ENCODE assay signal across 8 mouse cellular contexts in the genomic region with DNA sequence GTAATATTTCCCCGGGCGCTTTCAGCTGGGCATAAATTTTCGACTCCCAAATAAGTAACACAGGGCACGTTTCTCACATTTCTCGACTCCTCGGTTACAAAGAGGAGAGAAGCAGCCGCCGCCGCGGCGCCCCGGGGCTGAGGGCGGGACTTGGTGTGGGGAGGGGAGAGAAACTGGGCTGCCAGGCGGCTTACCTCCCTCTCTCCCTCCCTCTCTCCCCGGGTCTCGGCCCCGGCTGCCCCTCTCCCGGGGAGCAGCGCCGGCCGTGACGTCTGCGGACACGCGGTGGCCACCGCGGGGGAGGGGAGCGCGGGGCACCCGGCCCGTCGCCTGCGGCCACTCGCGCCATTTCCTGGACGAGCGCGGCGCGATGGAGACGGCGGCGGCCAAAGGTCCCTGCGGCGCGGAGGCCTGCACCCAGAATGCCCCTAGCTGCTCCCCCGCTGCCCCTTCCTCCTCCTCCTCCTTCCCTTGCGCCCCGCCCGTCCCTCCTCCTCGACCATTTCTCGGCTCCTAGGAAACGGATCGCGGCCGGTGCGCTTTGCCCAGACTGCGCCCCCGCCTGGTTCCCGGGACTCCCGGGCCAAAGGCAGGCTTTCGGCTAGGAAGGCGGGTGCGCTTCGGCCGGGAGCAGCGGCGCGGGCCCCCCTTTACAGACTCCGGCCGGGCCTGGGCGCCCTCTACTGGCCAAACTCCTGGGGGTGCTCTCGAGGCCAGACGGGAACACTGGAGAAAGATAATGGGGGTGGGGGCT. TPM values are rescaled to one million over a fixed set of nuclear protein-coding genes. Genes with fewer than 3 reads are reported as not detected.
DNase-seq lines count a peak whose midpoint lies in the region; ATAC-seq and TF ChIP-seq lines count a peak whose summit lies in the region.

No protein-coding gene starts in this region.

- no peaks in the 10 kb centered on the region for H3K9me3 ChIP-seq in forebrain, embryonic 12.5 days
- H3K9me3 ChIP-seq in heart, embryonic 16.5 days (replicated peaks; ENCODE audit: control insufficient read depth, low read length): no peaks in the 10 kb centered on the region
- no peaks in the 10 kb centered on the region for H3K9me3 ChIP-seq in liver, embryonic 14.5 days (ENCODE audit: control insufficient read depth, low read length)
- no peaks in the 10 kb centered on the region for H3K9me3 ChIP-seq in neural tube, embryonic 14.5 days (ENCODE audit: control insufficient read depth, low read length)

- H3K27ac ChIP-seq in forebrain, embryonic 12.5 days: peak overlapping the region; percentile 99
- H3K27ac ChIP-seq in heart, embryonic 16.5 days (ENCODE audit: low read length): peak overlapping the region; percentile 74
- no peak overlapping the region for H3K27ac ChIP-seq in liver, embryonic 14.5 days
- peak overlapping the region; percentile 99 for H3K27ac ChIP-seq in neural tube, embryonic 14.5 days (ENCODE audit: low read depth, low read length)

- H3K9ac ChIP-seq in forebrain, embryonic 12.5 days: peak overlapping the region; percentile 88
- H3K9ac ChIP-seq in heart, embryonic 16.5 days (ENCODE audit: low read length): peak overlapping the region; percentile 83
- H3K9ac ChIP-seq in liver, embryonic 14.5 days (replicated peaks): no peak overlapping the region
- peak overlapping the region; percentile 96 for H3K9ac ChIP-seq in neural tube, embryonic 14.5 days (replicated peaks; ENCODE audit: low read depth, low read length)

- H3K27me3 ChIP-seq in C2C12 (ENCODE audit: control insufficient read depth, insufficient read depth, insufficient read length): peaks cover 11% of the 10 kb centered on the region
- no peaks in the 10 kb centered on the region for H3K27me3 ChIP-seq in forebrain, embryonic 12.5 days
- H3K27me3 ChIP-seq in heart, embryonic 16.5 days (ENCODE audit: control insufficient read depth, insufficient read depth, low read length): peaks cover 7% of the 10 kb centered on the region; the same call in 1 of the 2 replicates
- peaks cover 38% of the 10 kb centered on the region for H3K27me3 ChIP-seq in liver, embryonic 14.5 days (ENCODE audit: control insufficient read depth, insufficient read depth, low read length)
- no peaks in the 10 kb centered on the region for H3K27me3 ChIP-seq in neural tube, embryonic 14.5 days (ENCODE audit: control insufficient read depth, insufficient read depth, low read length)

- H3ac ChIP-seq in C2C12 (ENCODE audit: control insufficient read depth, insufficient read length, low read depth): peak overlapping the region; percentile 85

- peaks cover 35% of the 10 kb centered on the region for H3K4me1 ChIP-seq in forebrain, embryonic 12.5 days
- peaks cover 12% of the 10 kb centered on the region; the same call in 1 of the 2 replicates for H3K4me1 ChIP-seq in heart, embryonic 16.5 days (ENCODE audit: control insufficient read depth, insufficient read depth, low read length)
- H3K4me1 ChIP-seq in liver, embryonic 14.5 days (replicated peaks; ENCODE audit: control insufficient read depth in 2 of 2, insufficient read depth in 2 of 2, low read length in 1 of 2): no peaks in the 10 kb centered on the region; a peak in 1 of 4 replicates
- H3K4me1 ChIP-seq in neural tube, embryonic 14.5 days (ENCODE audit: control insufficient read depth, insufficient read depth, low read length): peaks cover 19% of the 10 kb centered on the region

- WGBS in forebrain, embryonic 12.5 days: under 1% methylated on average over 48 of the region's 74 CpGs
- WGBS in heart, embryonic 16.5 days: under 1% methylated on average over 60 of the region's 74 CpGs
- under 1% methylated on average over 50 of the region's 74 CpGs for WGBS in liver, embryonic 14.5 days (ENCODE audit: insufficient replicate concordance)
- under 1% methylated on average over 57 of the region's 74 CpGs for WGBS in neural tube, embryonic 14.5 days

- peak; percentile 75 for DNase-seq in brain, embryonic 18.5 days (ENCODE audit: low read depth, low spot score)
- DNase-seq in kidney, postnatal 25 days: peak; percentile 94 to 96
- DNase-seq in liver, embryonic 14.5 days (ENCODE audit: low read depth in 3 of 3, low spot score in 3 of 3): peak in 1 of 3 experiments; percentile 30
- peak; percentile 87 for DNase-seq in testis, postnatal 14 days (ENCODE audit: low spot score)

- no peaks in the 10 kb centered on the region for H3K36me3 ChIP-seq in C2C12 (ENCODE audit: control insufficient read depth, insufficient read depth)
- H3K36me3 ChIP-seq in forebrain, embryonic 12.5 days (replicated peaks): peaks cover 6% of the 10 kb centered on the region
- no peaks in the 10 kb centered on the region for H3K36me3 ChIP-seq in heart, embryonic 16.5 days (ENCODE audit: control insufficient read depth, insufficient read depth)
- H3K36me3 ChIP-seq in liver, embryonic 14.5 days (replicated peaks; ENCODE audit: control insufficient read depth, insufficient read depth, low read depth): no peaks in the 10 kb centered on the region
- no peaks in the 10 kb centered on the region for H3K36me3 ChIP-seq in neural tube, embryonic 14.5 days (ENCODE audit: control insufficient read depth, insufficient read depth, low read length)

- H3K4me3 ChIP-seq in C2C12 (ENCODE audit: insufficient read depth, poor library complexity, severe bottlenecking): peak overlapping the region; percentile 34
- peak overlapping the region; percentile 81 for H3K4me3 ChIP-seq in forebrain, embryonic 12.5 days (replicated peaks)
- H3K4me3 ChIP-seq in heart, embryonic 16.5 days (ENCODE audit: low read length): peak overlapping the region; percentile 82
- H3K4me3 ChIP-seq in liver, embryonic 14.5 days (ENCODE audit: insufficient read depth in 1 of 2, low read depth in 2 of 2, low read length in 2 of 2): peak overlapping the region; percentile 41 to 52
- H3K4me3 ChIP-seq in neural tube, embryonic 14.5 days (ENCODE audit: low read depth, low read length): peak overlapping the region; percentile 86

- peak overlapping the region; percentile 75 for H3K4me2 ChIP-seq in forebrain, embryonic 12.5 days
- H3K4me2 ChIP-seq in heart, embryonic 16.5 days (ENCODE audit: low read depth, low read length): peak overlapping the region; percentile 74
- H3K4me2 ChIP-seq in liver, embryonic 14.5 days (ENCODE audit: low read depth): peak overlapping the region; percentile 62
- H3K4me2 ChIP-seq in neural tube, embryonic 14.5 days (ENCODE audit: low read depth, low read length): peak overlapping the region; percentile 97

- H3K79me2 ChIP-seq in C2C12 (ENCODE audit: control insufficient read depth, insufficient read depth): no peaks in the 10 kb centered on the region

- no peak for TF ChIP-seq EP300 in liver, embryonic 14.5 days (IDR thresholded peaks at IDR 0.05; ENCODE audit: low read depth)

- H3K79me3 ChIP-seq in C2C12 (ENCODE audit: low read depth): no peaks in the 10 kb centered on the region

- ATAC-seq in forebrain, embryonic 12.5 days (ENCODE audit: low FRiP score): peak; percentile 84
- ATAC-seq in heart, embryonic 16.5 days (replicated peaks; ENCODE audit: extremely low read depth, insufficient read depth, low FRiP score): peak; percentile 83
- peak; percentile 59 for ATAC-seq in liver, embryonic 14.5 days (ENCODE audit: insufficient read depth)
- peak; percentile 76 for ATAC-seq in neural tube, embryonic 14.5 days (ENCODE audit: low read depth)

- TF ChIP-seq CTCF in C2C12 (IDR thresholded peaks at IDR 0.05; ENCODE audit: control insufficient read depth, insufficient read depth, insufficient read length): peak; percentile 82
- TF ChIP-seq CTCF in liver, embryonic 14.5 days (IDR thresholded peaks at IDR 0.05; ENCODE audit: low read depth): peak; percentile 70

TF ChIP-seq in C2C12, 6 proteins besides CTCF, POLR2A, EP300 and RAD21:
- no peak for TF ChIP-seq CEBPB (IDR thresholded peaks at IDR 0.05; ENCODE audit: low read depth)
- no peak for TF ChIP-seq MYOG (IDR thresholded peaks at IDR 0.05; ENCODE audit: control insufficient read depth, extremely low read depth, insufficient read length)
- TF ChIP-seq FOSL1 (IDR thresholded peaks at IDR 0.05; ENCODE audit: insufficient read depth, low read length, poor library complexity, severe bottlenecking): no peak
- TF ChIP-seq MYOD1 (IDR thresholded peaks at IDR 0.05; ENCODE audit: control insufficient read depth, insufficient read length, low read depth): no peak
- TF ChIP-seq MAX (IDR thresholded peaks at IDR 0.05): no peak
- TF ChIP-seq USF1 (IDR thresholded peaks at IDR 0.05; ENCODE audit: low read depth): no peak
TF ChIP-seq in C2C12: peak in this region for 0.

RNA-seq across cellular contexts. Expression of a gene that starts 1.3 kb away (rescaled TPM):
- polyA plus RNA-seq in C2C12 (2012; fragmentation: generic; extraction: Trizol): 26.7 TPM
- polyA plus RNA-seq in forebrain, embryonic 12.5 days (2016; fragmentation: Nextera tagmentation; extraction: Ambion mirVana): 37.9 and 38.1 TPM in 2 replicates
- polyA plus RNA-seq in heart, embryonic 16.5 days (2015; fragmentation: Nextera tagmentation; extraction: Ambion mirVana): 3.2 and 4.2 TPM in 2 replicates
- polyA plus RNA-seq in liver, embryonic 14.5 days (2012; rRNA removed): 1.2 TPM in 2 replicates
- polyA plus RNA-seq in liver, embryonic 14.5 days (2014; fragmentation: Nextera tagmentation; extraction: Ambion mirVana): 0.14 and 0.37 TPM in 2 replicates
- 11.8 and 22.9 TPM in 2 replicates for polyA plus RNA-seq in neural tube, embryonic 14.5 days (2014; fragmentation: Nextera tagmentation; extraction: Ambion mirVana)

Comparison
In these comparisons a context has a peak if more than half of its experiments do, and no peak if none do; other contexts are left out.
1. H3K4me3 ChIP-seq: peak in every context shown above with its lines; median percentile 86 in neural tube, embryonic 14.5 days; 82 in heart, embryonic 16.5 days; 81 in forebrain, embryonic 12.5 days; 46 in liver, embryonic 14.5 days; 34 in C2C12.